Comparison of ENCODE assay signal across 9 mouse cellular contexts in genomic region chr11:19025976-19026520, GRCm38 (mm10). TPM values are rescaled to one million over a fixed set of nuclear protein-coding genes. Genes with fewer than 3 reads are reported as not detected.
DNase-seq lines count a peak whose midpoint lies in the region; ATAC-seq and TF ChIP-seq lines count a peak whose summit lies in the region.
"Had no signal": no experiment of that assay in that cellular context is flagged by ENCODE, and none has a peak within 500 bp of the region (broad histone marks: within the 10 kb centered on the region; RNA-seq: fewer than 3 reads in every experiment).

No protein-coding gene starts in this region.

- no peak for TF ChIP-seq EP300 in heart, adult 2 months (IDR thresholded peaks at IDR 0.05; ENCODE audit: insufficient read depth, low read depth, low read length)
- no peak for TF ChIP-seq EP300 in heart, postnatal 0 days (IDR thresholded peaks at IDR 0.05; ENCODE audit: low read depth)

- H3K4me3 ChIP-seq in heart, adult 2 months = peak overlapping the region; percentile 53
- H3K4me3 ChIP-seq in heart, postnatal 0 days (ENCODE audit: low read depth, low read length) = peak overlapping the region; percentile 52
- H3K4me3 ChIP-seq in liver, embryonic 16.5 days (ENCODE audit: low read depth, low read length) = peak overlapping the region; percentile 42

- intact Hi-C loops in heart, adult 2 months (cut with DNase I) = loop anchor here (5.0 to 10.0 kb wide), 4 partner anchors 116 to 1741 kb away; no protein-coding TSS in a partner anchor

- no peaks in the 10 kb centered on the region for H3K4me1 ChIP-seq in heart, adult 2 months (ENCODE audit: control insufficient read depth, insufficient read depth, low read length)
- peaks cover 5% of the 10 kb centered on the region; the same call in 1 of the 2 replicates for H3K4me1 ChIP-seq in heart, postnatal 0 days (ENCODE audit: control insufficient read depth, insufficient read depth)
- H3K4me1 ChIP-seq in liver, embryonic 16.5 days (ENCODE audit: control insufficient read depth, low read depth, low read length) = no peaks in the 10 kb centered on the region

- no peaks in the 10 kb centered on the region for H3K36me3 ChIP-seq in heart, adult 2 months (ENCODE audit: control insufficient read depth, insufficient read depth, low read length)
- H3K36me3 ChIP-seq in heart, postnatal 0 days (replicated peaks; ENCODE audit: control insufficient read depth, insufficient read depth, low read length) = no peaks in the 10 kb centered on the region
- H3K36me3 ChIP-seq in liver, embryonic 16.5 days (ENCODE audit: control insufficient read depth, insufficient read depth) = no peaks in the 10 kb centered on the region

- 33% methylated on average over 11 of the region's 11 CpGs for WGBS in heart, adult 2 months
- WGBS in heart, postnatal 0 days = 13% methylated on average over 11 of the region's 11 CpGs
- WGBS in liver, embryonic 16.5 days (ENCODE audit: insufficient replicate concordance) = 7% methylated on average over 11 of the region's 11 CpGs

- H3K4me2 ChIP-seq in heart, postnatal 0 days (ENCODE audit: low read depth, low read length) = peak overlapping the region; percentile 82
- H3K4me2 ChIP-seq in liver, embryonic 16.5 days (ENCODE audit: low read depth, low read length) = peak overlapping the region; percentile 73

- H3K9ac ChIP-seq in heart, adult 2 months (ENCODE audit: low read depth, low read length) = no peak overlapping the region
- peak overlapping the region; percentile 65 for H3K9ac ChIP-seq in heart, postnatal 0 days (replicated peaks; ENCODE audit: low read depth, low read length)
- H3K9ac ChIP-seq in liver, embryonic 16.5 days (ENCODE audit: low read depth, low read length) = no peak overlapping the region

- H3K27me3 ChIP-seq in heart, adult 2 months (ENCODE audit: control insufficient read depth, insufficient read depth, low read length) = no peaks in the 10 kb centered on the region
- H3K27me3 ChIP-seq in heart, postnatal 0 days (ENCODE audit: control insufficient read depth, insufficient read depth, low read length) = no peaks in the 10 kb centered on the region
- peaks cover 31% of the 10 kb centered on the region for H3K27me3 ChIP-seq in liver, embryonic 16.5 days (ENCODE audit: control insufficient read depth, insufficient read depth, low read depth, low read length)
- H3K27me3 ChIP-seq: CH12.LX had no signal

- no peak for TF ChIP-seq CTCF in heart, adult 2 months (IDR thresholded peaks at IDR 0.05)
- no peak for TF ChIP-seq CTCF in heart, postnatal 0 days (IDR thresholded peaks at IDR 0.05; ENCODE audit: low read depth)

- TF ChIP-seq POLR2A in heart, adult 2 months (IDR thresholded peaks at IDR 0.05; ENCODE audit: insufficient read depth, low read depth, low read length) = no peak

- no peak overlapping the region for H3K27ac ChIP-seq in heart, adult 2 months
- H3K27ac ChIP-seq in heart, postnatal 0 days (ENCODE audit: low read depth) = no peak overlapping the region
- H3K27ac ChIP-seq in liver, embryonic 16.5 days (ENCODE audit: low read length) = no peak overlapping the region

- no peaks in the 10 kb centered on the region for H3K9me3 ChIP-seq in heart, postnatal 0 days (replicated peaks; ENCODE audit: control insufficient read depth, low read length)
- H3K9me3 ChIP-seq in liver, embryonic 16.5 days (replicated peaks; ENCODE audit: control insufficient read depth, low read length) = no peaks in the 10 kb centered on the region

- ATAC-seq in heart, postnatal 0 days (ENCODE audit: insufficient read depth, low read depth) = no peak
- no peak for ATAC-seq in liver, embryonic 16.5 days (ENCODE audit: low read depth)

- no peaks in the 10 kb centered on the region for H3K79me2 ChIP-seq in heart, adult 2 months (replicated peaks; ENCODE audit: control insufficient read depth, insufficient read depth, low read length)

- DNase-seq in heart, adult 2 months = no peak
- no peak for DNase-seq in heart, adult 9 months (ENCODE audit: low spot score in 2 of 2)
- peak; percentile 41 for DNase-seq in ZHBTc4 (ENCODE audit: low read depth, low spot score)
- DNase-seq in heart, postnatal 0 days (ENCODE audit: low spot score) = no peak
- no peak for DNase-seq in T-cell, adult 2 months (ENCODE audit: low spot score)
- DNase-seq in right cerebral cortex, postnatal 14 days = no peak
- DNase-seq in adrenal gland, adult 2 months = no peak

RNA-seq across cellular contexts. Expression of gene Meis1, which starts 7.3 kb away (rescaled TPM):
- total RNA-seq in heart, adult 2 months (2021) = 10 to 100 TPM; 29.0 to 31.4 TPM
- 18.2 and 22.6 TPM in 2 replicates for polyA plus RNA-seq in heart, adult 2 months (2012; rRNA removed)
- total RNA-seq in heart, postnatal 0 days (2014; rRNA removed; ENCODE audit: low replicate concordance) = 24.8 and 34.8 TPM in 2 replicates
- polyA plus RNA-seq in heart, postnatal 0 days (2015; fragmentation: Nextera tagmentation; extraction: Ambion mirVana) = 35.4 and 36.5 TPM in 2 replicates
- 8.0 and 8.5 TPM in 2 replicates for polyA plus RNA-seq in liver, embryonic 16.5 days (2015; fragmentation: Nextera tagmentation; extraction: Ambion mirVana)
- 10 to 100 TPM; 45.9 to 50.7 TPM for total RNA-seq in adrenal gland, adult 2 months (2021)
- polyA plus RNA-seq in adrenal gland, adult 2 months (2012; rRNA removed) = 22.6 and 27.5 TPM in 2 replicates
